Mouse (Mus musculus) heart, postnatal 0 days (tissue): Measurements from ENCODE around the gene Mpeg1.

ENCODE experiments used
- CTCF ChIP-seq: IDR thresholded peaks from 2 replicates; pipeline ENCODE4 v1.5.1; 2016; ENCODE audit warnings: antibody characterized with exemption, control low read depth, low read depth
- EP300 ChIP-seq: IDR thresholded peaks from 2 replicates; pipeline ENCODE4 v1.6.1; 2016; ENCODE audit warnings: antibody characterized with exemption, low read depth

DNA sequence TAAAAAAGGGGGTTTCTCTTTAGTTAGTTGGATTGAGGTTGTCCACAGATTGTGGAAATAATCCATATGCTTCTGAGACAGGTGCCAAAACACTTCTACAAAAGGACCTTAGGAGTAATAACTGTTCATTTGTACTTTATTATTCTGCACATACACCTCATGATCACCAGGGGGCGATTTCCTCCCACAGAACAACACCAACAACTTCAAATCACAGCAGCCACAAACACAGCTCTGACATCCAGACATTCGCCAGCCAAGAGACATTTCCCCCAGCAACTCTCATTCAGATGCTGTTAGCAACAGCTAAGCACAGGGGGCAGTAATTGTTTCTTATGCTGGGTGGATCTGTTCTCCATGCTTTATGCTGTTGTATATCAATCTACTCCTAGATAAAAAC is 27.5 kb upstream of the Mpeg1 start:
- TF ChIP-seq CTCF (peak; percentile 59), EP300 (no peak)
